Mouse (Mus musculus): Measurements from ENCODE around the gene Gm4353.

The Gm4353 gene

DNA sequence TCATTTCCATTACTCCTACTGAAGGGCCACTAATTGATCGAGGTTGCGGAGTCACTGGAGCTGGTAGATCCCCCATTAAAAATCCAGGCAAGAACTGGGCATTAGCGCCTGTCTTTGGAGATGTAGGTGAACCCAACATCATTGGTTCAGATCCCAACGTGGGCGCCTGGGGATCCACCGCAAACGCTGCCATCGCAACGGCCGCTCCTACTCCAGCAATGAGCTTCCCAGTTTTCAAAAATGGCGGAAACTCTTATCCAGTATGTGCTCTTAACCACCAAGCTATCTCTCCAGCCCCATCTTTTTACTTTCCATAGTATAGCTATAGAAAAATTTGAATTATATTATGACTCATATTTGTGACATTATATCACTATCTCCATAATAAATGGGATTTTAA lies at the start of gene Gm4353:
Gene Gm4353, minus strand, starts transcription at position 270 of the 400 bp plus-strand sequence.
- WGBS = 96% methylated on average over 11 of the region's 11 CpGs

DNA sequence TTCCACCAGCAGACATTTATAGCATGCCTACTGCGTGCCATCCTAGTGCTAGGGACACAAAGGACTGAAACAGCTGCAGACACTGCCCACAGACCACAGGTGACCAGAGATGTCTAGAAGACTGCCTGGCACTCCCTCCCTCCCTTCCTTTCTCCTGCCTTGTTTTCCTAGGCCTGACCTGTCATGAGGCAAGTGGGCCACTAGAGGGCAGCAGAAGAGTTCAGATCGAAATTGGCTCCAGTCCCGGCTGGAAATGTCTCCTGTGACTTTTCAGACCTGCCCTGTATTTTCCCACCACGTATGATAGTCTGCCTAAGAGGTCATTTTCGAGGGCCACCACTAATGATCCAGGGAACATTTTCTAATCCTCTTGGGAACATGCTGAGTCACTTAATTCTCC lies 47.6 kb upstream of the Gm4353 start:
- WGBS = 4% methylated on average over 5 of the region's 5 CpGs

DNA sequence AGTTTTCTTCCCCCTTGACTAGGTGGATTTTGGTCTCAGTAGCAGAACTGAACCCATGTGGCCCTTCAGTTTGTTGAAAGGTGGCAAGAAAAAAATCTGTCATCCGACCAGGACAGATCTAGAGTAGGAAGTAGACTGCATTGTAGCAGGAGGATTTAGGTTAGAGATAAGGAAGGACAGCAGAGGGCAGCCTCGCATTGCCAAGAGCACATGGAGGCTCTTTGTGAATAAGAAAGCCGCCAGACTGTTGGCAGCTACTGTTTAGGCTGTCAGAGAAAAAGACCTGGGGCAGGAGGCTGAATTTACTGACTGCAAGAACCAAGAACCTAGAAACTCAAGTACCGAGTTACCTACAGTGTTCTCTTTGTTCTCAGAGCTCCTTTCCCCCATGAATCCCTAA lies 47.0 kb upstream of the Gm4353 start:
- 15% methylated on average over 4 of the region's 4 CpGs for WGBS

- 95% methylated on average over 10 of the region's 10 CpGs for WGBS
Measured at GRCm38 (mm10) chr7:116129374-116129773, 44.9 kb upstream of the Gm4353 start.

DNA sequence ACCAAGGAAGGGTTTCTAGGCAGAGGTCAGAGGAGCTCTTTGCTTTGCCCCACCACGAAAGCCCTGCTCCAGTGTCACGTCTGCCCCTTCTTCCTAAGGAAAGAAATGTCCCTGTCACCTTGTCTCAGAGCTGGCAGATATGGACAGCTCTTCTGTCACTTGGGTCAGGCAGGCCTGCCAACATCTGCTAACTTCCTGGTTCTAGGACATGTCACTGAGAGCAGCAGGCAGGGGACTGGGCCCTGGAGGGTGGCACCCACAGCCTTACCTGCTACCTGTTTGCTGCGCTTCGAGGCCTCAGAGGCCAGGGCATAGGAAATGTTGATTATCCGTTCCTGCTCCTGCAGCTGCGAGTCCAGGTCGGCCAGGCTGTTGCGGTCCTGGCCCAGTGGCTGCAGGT lies 43.9 kb upstream of the Gm4353 start:
- 95% methylated on average over 8 of the region's 8 CpGs for WGBS

DNA sequence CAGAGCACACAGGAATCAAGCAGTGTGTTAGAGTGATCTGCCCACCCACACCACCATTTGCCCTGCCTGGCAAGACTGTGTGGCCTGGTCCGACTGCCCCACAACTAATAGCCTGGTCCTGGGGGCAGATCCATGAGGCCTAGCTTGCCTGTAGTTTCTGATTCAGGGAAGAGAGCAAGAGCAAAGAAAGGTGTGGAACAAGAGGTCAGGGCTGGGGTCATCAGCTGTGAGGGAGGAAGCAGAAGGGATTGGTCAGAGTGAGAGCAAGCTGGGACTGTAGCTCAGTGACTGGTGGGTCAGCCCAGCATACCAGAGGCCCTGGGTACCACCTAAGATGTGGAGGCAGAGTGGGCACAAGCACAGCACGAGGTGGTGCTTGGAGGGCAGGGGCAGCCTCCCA lies 42.6 kb upstream of the Gm4353 start:
- 89% methylated on average over 2 of the region's 2 CpGs for WGBS

DNA sequence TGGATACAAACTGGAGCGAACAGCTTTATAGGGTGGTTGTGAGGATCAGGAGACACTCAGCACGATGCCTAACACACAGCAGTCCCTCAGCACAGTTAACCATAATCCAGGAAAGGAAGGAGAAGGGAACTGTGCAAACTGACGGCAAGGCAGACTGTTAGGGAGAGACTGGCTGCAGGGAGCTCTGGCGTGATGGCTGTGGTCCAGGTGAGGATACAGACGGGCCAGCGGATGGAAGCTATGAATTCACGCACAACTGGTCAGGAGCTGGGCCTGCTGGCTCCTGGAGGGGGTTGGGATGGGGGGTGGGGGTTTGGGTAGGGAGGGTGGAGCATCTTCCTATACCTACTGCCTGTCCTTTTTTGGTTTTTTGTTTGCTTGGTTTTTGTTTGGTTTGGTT lies 41.2 kb upstream of the Gm4353 start:
- WGBS = 69% methylated on average over 7 of the region's 7 CpGs

- WGBS = 67% methylated on average over 12 of the region's 12 CpGs
Measured at GRCm38 (mm10) chr7:116124057-116124456, 39.6 kb upstream of the Gm4353 start.

DNA sequence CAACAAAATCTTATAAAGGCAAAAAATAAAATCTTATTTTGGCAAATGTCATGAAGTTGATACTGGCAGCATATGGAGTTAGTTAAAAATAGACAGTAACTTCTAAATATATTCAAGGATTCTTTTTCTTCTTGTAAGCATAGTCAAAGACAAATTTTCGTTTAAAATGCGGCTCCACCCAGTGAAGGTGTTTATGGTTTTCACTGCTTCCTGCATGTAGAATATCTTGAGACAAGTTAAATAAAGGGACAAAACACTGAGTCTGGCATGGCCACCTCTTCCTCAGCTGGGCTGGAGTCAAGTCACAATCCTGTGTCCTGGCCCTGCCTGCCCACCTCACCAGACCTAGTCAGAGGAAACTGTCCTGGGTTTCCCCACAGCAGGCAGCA lies 39.2 kb upstream of the Gm4353 start:
- WGBS = 48% methylated on average over 2 of the region's 2 CpGs

DNA sequence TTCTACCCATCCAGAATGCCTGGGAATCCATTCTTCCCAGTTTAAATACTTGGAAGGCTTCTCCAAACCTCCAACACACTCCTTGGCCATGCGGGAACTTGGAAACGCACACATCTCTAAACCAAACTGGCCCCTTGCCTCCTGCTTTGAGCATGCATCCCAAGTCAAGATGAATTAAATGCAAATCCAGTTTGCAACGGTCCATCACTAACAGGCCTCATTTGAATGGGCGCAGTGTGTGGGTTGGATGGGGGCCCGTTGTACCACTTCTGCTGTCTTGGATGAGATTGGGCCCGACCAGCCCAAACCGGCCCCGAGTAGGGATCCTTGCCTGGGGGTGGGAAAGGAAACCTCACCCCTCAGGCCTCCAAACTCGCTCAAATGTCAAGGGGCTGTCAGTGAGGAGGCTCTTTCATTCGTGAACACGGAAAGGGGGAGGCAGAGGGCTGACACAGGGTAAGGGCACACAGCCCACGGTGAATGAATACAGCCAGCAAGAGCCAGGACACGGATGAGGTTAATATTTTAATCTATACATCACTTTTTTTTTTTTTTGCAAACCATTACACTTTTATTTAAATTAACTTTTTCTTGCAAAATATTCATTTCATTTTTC lies 38.7 kb upstream of the Gm4353 start:
- 37% methylated on average over 13 of the region's 13 CpGs for WGBS

DNA sequence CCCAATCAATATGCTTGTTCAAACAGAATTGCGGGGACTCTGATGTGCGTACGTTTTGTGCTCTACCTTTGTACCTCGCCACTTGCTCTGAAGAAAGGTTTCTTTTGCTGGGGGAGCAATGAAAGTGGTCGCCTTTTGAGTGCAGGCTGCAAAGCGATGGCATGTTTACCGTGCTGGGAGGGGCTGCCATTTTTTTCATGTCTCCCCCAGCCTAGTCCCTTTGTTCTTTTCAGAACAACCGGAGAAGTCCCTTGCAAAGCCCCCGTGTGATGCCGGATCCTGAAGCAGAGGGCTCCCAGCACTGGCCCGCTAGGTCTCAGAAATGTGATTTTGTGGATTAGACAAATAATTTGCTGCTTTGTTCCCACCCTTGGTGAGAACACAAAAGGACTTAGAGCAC lies 36.8 kb upstream of the Gm4353 start:
- 88% methylated on average over 11 of the region's 11 CpGs for WGBS

DNA sequence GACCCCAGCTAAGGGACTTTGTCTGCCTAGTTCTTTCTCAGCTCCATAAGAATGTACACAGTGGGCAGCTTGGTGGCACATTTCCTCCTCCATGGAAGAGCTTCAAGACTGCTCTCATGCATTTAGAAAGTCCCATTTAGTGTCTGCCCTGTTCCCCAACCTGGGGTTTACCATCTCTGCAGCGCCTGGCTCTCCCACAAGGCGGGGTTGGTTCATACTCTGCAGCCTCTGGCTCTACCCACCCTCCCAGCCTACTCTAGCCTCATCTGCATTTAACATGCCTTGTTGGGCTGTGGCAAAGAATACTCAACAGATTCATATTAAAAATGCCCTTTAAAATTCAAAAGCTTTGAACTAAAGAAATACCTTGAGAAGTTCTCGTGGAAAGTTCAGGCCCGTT lies 36.3 kb upstream of the Gm4353 start:
- WGBS = 69% methylated on average over 4 of the region's 4 CpGs

DNA sequence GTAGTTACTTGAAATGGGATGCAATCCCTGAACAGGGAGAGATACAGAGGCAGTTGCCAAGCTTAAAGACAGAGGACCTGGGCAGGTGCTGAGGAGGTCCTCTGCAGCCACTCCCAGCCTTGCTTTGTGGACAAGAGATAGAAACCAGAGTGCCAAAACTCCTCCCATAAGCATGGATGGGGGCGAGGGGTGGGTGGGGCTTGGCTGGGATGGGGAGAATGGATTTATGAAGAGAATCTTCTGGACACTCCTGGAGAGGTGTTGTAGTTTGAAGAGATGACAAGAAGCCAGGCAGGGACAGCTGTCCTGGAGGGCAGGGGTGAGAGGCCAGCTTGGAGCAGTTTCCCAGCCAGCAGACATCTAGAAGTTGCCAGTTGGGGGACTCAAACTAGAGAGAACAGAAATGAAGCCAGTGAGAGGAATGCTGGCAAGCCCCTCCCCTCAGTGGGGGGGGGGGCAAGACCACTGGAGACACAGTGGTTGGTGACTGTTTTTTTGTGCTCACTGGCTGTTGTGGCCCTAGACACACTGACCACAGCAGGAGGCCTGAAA lies 34.9 kb upstream of the Gm4353 start:
- 87% methylated on average over 1 of the region's 1 CpGs for WGBS

DNA sequence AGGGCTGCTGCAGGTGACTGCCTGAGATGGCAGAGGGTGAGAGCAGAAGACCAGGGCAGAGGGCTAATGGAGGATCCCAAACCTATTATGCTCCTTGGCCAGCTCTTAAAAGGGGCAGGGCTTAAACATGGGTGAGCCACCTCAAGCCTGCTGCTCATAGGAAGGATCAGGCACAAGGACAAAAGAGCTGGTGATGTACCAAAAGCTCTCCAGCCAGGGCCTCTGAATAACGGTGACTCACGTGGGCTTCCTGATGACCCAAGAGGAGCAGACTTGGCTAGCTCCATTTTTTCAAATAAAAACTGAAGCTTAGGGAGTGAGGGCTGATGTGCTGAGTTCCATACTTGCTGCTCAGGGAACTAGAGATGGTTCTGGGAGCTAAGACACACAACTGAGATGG lies 31.6 kb upstream of the Gm4353 start:
- WGBS = 66% methylated on average over 2 of the region's 2 CpGs

GRCm38 (mm10) chr7:116115216-116115930 lies 30.9 kb upstream of the Gm4353 start:
- 85% methylated on average over 12 of the region's 12 CpGs for whole genome bisulfite sequencing

DNA sequence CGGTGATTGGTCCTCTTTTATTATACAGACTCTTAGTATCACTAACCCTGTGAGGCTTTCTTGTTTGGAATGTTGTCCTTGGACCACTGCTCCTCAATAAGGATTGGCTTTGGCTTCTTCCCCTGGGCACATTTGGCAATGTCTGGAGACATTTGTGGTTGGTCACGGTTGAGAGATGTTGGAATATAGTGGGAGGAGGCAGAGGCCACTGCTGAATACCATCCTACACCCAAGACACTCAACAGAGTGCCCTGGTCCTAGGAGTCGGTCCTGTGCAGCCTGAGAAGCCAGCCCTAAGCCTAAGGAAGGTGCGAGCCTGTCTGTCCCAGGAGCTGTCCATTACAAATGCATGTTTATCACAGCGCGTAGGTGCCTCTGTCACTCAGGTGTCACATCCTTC lies 27.1 kb upstream of the Gm4353 start:
- 90% methylated on average over 6 of the region's 6 CpGs for WGBS

GRCm38 (mm10) chr7:116110661-116111060 lies 26.2 kb upstream of the Gm4353 start:
- 82% methylated on average over 3 of the region's 3 CpGs for WGBS

GRCm38 (mm10) chr7:116103091-116103490 lies 18.7 kb upstream of the Gm4353 start:
- WGBS = 94% methylated on average over 9 of the region's 9 CpGs

DNA sequence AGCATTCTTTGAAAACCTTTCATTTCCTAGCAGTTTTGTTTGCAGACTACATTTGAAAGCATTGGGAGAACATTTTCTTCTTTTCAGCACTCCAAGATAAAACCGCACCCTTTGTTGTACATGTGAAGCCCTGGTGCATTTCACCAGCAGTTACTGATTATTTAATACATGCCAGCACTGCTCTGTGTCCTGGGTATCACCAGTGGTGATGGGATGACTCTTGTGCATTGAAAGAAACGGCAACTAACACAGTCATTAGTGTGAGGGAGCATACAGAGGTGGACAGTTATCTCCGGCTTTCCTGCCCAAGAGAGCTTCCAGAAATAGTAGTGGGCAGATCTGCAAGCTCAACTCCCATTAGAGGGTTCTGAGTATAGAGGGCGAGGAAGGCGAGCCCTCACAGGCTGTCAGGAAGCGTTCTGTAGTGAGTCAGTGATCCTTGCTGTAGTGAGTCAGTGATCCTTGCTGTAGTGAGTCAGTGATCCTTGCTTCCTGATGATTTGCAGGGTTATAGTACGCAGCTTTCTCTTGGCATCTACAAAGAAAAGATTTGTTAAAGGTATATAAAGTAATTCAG lies 15.6 kb upstream of the Gm4353 start:
- WGBS = 68% methylated on average over 7 of the region's 7 CpGs

- WGBS = under 1% methylated on average over 19 of the region's 19 CpGs
Measured at GRCm38 (mm10) chr7:116093466-116093850, 9.0 kb upstream of the Gm4353 start.

- under 1% methylated on average over 38 of the region's 38 CpGs for WGBS
Measured at GRCm38 (mm10) chr7:116092710-116093465, 8.5 kb upstream of the Gm4353 start.

DNA sequence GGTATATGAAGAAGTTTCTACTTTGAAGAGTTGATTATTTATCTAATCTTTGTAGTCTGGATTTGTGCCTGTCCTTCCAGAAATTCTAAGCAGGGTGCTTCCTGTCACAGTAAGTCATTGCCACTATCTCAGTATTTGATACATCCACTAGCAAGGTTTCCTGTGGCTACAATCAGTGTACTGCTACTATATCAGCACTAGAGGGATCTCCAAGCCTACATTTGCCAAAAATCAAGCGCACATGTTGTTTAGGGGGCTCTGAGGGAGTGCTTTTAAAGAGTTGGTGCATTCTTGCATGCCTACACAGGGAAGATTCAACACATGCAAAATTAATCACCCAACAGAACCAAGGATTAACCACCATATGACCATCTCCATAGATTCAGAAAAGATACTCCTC lies 23.7 kb downstream of the Gm4353 start:
- WGBS = 29% methylated on average over 1 of the region's 1 CpGs

Data from cerebral cortex, adult 2 months (tissue).